Mouse (Mus musculus) left cerebral cortex, postnatal 36 days (tissue): ENCODE results near the gene Slc6a16. TPM values are rescaled to one million over a fixed set of nuclear protein-coding genes. Genes with fewer than 3 reads are reported as not detected.
"Not testable (repeated sequence)": the region's sequence is repeated elsewhere in the genome, so short reads cannot be mapped to it uniquely, and the experiment has no call there.

Source experiments
- DNase-seq, 2 experiments: peaks; one replicate each; pipeline ENCODE4 v3.0.0; 2021 to 2022; ENCODE audit warnings: low spot score in 2 of 2, mixed read lengths in 1 of 2
- intact Hi-C: fragments of 180-260 bp; cut with DNase I; formaldehyde crosslinking; loops from one replicate; pipeline ENCODE4 v1.15.1; 2025
- total RNA-seq, 2 experiments: library from RNA; stranded (reverse); gene quantifications; 2 replicates each; pipeline ENCODE4 v1.2.3; 2021

Slc6a16 gene
- total RNA-seq, 2 experiments from 2014 or later, result 1.2 to 1.6 TPM

DNA sequence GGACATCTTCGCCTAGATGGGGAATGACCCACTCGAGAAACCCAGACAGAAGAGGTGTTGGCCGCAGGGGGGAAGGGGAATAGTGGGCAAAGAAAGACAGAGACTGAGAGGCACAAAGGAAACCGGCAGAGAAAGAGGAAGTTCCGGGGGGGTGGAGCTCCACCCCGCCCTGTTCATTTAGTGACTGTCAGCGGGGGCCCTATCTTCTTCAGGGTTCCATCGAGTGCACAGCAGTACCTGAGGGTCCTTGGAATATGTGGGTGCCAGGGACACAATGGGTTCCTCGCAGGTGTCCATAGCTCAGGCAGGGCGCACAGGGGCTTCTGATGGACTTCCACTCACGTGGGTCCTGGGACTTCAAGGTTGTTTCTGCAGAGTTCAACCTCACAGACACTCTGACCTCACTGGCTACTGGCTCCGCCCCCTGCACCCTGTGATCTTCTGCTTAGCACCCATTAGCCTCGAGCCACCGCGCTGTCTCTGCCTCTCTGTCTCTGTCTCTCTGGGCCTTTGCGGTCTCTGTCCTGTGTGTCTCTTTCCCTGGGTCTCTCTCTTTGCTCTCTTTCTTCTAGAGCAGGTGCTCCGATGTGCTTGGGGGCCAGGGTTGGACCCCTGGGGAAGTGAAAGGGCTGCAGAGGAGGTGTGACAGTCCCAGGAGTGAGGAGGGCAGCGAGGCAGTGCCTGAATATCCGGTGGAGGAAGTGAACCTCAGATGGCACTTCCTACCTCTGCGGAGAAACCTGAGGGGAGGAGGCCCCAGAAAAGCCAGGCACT, 2.0 kb upstream of the Slc6a16 start, which contains the start of gene Cd37:
Gene Cd37, minus strand, starts transcription at position 393 of the 774 bp plus-strand sequence.
- intact Hi-C loops, result no loop called here
- no peak for DNase-seq

DNA sequence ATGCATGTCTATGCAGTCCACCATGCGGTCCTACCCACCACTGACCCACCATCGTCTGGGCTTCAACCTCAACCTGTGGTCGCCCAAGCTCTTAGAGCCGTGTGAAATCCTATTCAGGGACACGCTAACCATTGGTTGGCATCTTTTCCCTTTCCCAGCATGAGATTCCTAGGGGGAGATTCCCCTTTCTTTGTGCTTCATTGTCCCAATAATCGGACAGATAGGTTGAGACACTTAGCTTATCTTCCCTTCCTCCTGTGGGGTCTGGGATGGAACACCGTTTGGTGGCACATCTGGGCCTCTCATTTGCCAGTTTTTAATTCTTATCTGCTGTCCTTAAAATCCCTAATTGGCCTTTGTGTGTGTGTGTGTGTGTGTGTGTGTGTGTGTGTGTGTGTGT, 776 bp upstream of the Slc6a16 start:
- intact Hi-C loops, result no loop called here
- DNase-seq, result no peak

DNA sequence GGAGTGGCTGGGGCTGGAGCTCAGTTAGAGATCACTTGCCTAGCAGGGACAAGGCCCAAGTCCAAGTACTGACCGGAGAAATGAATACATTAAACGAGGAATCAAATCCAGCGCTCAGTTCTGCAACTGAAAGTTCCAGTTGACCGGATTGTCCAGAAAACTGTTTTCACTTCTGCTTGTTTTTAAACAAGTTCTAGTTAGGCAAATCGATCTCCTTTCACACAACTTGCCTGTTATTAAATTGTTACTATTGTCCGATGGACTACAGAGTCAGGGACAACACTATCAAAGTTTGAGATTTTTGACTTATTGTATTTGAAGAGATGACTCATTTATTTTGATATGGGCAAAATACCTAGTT, 484 bp downstream of the Slc6a16 start:
- intact Hi-C loops, result no loop called here
- DNase-seq, result no peak

DNA sequence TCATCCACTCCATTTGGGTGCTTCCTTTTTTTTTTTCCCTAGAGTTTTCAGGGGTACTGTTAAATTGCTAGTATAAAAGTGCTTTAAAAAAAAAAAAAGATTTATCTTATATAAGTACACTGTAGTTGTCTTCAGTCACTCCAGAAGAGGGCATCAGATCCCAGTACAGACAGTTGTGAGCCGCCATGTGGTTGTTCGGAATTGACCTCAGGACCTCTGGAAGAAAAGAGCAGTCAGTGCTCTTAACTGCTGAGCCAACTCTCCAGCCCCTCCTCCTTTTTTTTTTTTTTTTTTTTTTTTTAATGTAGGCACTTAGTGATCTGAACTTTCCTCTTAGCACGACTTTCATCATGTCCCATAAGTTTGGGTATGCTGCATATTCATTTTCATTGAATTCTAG, 6.8 kb downstream of the Slc6a16 start:
- no peak for DNase-seq
- intact Hi-C loops, result no loop called here

DNA sequence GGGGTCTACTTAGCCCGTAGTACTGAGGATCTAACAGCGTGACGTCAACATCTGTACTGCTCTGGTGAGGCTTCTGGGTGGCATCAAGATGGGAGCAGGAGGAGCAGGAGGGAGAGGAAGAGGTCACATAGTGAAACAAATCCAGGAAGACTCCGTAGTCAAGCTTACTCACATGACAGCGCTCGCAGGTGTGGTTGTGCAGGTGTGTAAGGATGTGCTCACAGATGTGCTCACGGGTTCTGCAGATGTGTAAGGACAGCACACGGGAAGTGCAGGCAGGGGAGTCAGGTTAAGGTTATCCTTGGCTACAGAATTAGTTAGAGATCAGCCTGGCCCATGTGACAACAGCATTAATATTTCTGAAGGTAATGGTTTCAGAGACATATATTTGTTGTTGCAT, 12.9 kb downstream of the Slc6a16 start:
- intact Hi-C loops, result loop anchor here (2.0 kb wide), 1 partner anchor 43 kb away; no protein-coding TSS in a partner anchor
- DNase-seq, result no peak

DNA sequence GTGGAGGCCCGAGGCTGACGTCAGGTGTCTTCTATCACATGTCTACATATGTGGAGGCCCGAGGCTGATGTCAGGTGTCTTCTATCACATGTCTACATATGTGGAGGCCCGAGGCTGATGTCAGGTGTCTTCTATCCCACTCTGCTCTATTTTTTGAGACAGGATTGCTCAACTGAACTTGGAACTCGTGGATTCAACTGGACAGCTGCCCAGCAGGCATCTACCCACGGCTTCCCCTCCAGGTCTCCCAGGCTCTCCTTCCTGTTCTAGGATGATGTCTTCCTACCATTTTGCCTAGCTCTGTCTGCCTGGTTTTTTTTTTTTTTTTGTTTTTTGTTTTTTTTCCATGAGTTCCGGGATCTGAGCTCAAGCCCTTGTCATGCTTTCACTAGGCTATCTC, 14.9 kb downstream of the Slc6a16 start:
- not testable (repeated sequence) for DNase-seq
- intact Hi-C loops, result loop anchor here (2.0 kb wide), 1 partner anchor 41 kb away; no protein-coding TSS in a partner anchor

DNA sequence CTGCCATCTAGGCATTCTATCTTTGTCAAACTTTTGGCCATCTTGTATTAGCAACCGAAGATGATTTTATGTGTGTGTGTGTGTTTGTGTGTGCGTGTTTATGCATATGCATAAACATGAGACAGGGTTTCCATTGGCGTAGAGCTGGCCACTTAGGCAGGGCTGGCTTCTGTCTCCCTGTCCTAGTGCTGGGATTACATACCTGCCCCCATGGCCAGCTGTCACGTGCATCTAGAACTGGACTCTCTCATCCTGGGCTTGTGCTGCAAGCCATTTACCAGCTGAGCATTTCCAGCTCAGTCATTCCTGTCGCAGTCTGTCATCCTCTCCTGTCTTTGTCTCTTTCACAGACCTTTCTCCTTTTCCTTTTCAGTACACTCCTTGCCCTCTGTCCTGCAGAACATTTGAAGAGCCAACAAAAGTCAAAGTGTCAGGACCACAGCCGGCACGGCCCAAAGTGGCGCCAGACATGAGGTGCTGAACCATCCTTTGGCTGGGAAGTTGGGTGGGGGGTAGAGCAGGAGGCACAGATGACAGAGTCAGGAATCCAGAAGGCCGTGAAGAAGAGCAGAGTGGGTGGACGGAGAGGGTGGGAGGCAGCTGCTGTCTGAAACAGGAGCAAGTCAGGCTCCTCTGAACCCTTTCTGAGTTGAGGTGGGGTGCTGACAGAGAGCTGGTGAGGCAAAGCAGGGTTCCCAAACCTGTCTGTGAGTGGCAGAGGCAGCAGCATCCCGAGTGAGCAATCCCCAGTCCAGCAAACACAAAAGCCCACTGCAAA, 16.4 kb downstream of the Slc6a16 start:
- DNase-seq, result peak; percentile 46 to 51
- intact Hi-C loops, result no loop called here

DNA sequence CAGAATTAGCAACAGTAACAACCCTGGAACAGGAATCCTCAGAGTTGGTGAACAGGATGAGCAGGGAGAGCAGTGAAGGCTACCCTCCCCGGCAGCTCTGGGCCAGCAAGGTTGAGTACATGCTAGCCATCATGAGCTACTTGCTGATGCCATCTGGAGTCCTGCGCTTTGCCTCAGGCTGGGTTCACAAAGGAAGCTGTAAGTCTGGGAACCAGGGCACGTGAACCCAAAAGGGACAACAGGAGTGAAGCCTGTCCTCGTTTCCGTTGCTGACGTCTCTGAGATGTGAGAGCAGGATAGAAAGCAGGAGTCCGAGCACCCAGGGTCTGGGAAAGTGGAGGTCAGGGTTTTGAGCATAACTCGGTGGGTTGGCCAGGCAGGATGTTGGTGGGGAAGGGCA, 18.4 kb downstream of the Slc6a16 start:
- no peak for DNase-seq
- intact Hi-C loops, result no loop called here

DNA sequence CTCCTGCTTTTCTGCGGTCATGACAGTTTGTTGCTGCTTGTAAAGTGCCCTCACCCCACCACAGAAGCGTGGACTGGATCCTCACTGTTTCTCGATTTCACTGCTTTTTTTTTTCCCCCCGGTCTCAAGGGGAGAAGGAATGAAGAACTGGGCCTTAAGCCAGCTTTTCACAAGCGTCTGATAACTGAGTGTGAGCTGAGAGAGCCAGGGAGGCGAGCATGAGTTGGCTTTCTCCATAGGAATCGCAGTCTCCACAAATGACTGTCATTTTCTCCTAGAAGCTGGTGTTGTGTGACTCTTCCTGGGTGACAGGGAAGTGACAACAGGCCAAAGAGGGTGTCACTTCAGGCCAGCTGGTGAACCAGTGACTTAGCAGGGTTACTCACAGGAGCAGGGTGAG, 21.4 kb downstream of the Slc6a16 start:
- no peak for DNase-seq
- intact Hi-C loops, result no loop called here

DNA sequence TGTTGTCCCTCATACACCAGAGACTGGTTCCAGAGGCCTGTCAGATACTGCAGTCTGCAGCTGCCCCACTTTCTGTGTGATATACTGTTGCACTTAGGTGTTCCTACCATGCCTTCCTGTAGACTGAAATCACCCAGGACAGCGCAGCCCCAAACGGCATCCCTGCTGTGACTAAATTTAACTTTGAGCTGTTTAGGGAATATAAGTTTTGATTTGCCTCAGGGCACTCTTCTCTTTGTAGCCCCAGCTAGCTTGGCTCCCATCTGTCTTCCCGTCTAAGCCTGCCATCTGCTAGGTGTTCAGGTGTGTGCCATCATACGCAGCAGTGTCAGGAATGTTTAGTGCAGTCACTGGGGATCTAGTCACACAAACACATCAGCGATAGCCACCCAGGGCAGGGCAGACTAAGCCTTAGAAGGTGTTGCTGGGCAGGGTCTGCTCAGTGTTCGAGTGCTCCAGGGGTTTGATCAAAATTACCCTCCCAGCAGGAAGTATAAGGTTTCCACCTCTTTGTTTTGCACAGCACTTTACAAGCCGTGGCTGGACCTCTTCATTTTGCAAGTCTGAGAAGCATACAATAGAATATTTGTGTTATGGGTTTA, 22.2 kb downstream of the Slc6a16 start:
- intact Hi-C loops, result no loop called here
- DNase-seq, result no peak

DNA sequence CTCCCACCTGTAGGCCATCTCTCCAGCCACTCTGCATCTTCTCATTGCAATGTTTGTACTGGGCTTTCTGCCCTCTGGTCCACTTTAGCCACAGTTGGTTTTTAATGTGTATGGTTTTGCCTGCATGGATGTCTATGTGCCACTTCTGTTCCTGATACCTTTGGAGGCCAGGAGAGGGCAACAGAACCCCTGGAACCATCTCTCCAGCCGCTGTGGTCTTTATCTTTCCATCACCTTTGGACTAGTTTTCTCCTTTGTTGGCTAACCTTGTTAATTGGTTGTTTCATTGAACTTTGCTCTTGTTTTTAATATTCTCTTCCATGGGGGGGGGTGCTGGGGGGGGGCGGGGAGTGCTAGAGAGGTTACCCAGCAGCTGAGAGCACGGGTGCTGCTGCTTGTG, 23.5 kb downstream of the Slc6a16 start:
- no peak for DNase-seq
- intact Hi-C loops, result no loop called here

DNA sequence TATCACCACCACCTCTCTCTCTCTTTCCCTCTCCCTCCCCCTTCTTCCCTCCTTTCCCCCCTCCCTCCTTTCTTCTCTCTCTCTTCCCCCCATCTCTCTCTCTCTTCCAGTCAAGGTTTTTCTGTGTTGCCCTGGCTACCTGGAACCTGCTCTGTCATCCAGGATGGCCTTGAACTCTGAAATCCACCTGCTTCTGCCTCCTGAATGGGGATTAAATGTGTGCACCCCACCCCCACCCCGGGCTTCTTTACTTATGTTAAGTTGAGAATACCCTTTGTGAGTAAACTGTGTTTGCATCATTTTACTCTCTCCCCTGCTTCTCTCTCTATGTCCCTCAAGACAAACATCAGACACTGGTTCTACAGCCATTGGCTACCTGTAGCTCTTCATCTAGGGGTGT, 24.6 kb downstream of the Slc6a16 start:
- intact Hi-C loops, result no loop called here
- DNase-seq, result no peak

DNA sequence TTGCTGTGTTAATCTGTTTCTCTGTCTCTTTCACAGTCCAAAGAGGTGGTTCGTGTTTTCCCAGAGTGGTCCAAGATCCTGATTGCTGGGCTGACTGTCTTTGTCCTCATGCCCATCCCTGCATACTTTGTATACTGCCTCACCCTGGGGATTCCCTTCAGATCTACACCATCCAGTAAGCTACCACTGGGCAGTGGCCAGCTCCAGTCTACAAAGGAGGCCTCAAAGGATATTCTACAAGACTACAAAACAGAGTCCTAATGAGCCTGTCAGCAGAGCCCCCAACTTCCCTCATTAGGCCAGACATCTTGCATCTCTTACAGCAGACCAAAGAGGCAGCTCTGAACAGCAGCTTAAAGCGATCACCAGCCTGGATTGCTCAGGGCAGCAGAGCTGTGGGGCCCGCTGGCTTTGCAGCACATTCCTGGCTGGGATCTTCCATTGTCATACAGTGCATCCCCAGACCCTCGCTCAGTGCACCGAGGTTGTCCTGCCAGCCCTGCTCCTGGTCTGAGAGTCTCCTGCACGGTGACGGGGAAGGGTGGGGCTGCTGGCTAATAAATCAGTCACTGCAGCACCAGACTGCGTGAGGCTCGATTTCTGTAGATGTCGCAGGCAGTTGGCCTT, 32.0 kb downstream of the Slc6a16 start:
- intact Hi-C loops, result no loop called here
- DNase-seq, result no peak

DNA sequence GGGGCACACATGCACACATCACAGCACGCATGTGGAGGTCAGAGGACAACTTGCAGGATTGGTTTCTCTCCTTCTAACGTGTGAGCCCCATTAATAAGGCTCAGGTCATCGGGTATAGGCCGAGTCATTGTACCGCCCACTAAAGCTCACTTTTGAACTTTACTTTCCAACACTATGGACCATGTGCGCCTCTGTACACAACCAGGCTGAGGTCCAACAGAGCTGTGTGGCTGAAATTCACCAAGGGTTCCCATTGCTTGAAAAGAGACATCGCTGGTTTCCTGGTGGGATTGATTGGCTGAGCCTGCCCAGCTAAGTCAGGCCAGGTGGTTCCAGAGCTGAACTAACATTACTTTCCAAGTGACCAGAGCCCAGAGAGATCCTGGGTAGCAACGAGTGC, 32.8 kb downstream of the Slc6a16 start:
- intact Hi-C loops, result no loop called here
- no peak for DNase-seq

DNA sequence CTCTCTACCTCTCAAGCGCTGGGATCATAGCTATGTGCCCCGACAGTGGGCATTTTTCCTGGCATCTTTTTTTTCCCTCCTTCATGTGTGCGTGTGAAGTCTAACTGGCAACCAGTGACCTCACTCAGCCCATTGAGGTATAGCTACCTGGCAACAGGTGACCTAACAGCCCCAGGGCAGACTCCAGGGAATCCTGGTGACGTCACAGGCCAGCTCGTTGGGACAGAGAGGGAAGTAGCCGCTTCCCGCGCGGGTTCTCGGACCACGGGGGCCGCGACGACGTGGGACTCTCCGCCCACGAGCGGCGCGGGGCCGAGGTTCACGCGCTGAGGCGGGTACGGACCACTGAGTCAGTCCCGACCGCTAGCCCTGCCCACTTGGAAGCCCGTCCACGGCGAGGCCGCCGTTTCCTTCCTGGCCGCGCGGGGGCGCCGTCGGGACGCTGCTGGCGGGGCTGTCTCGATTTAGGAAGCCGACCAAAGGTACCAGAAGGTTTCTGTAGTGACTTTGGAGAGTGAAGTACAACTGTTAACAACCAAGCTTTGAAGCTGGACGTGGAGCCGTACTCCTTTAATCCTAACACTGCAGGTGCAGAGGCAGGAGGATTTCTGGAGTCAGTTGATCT, 36.4 kb downstream of the Slc6a16 start, which contains the start of gene Slc6a21:
Gene Slc6a21, plus strand, starts transcription at position 378 of the 625 bp plus-strand sequence.
- intact Hi-C loops, result no loop called here
- peak; percentile 75 to 78 for DNase-seq

DNA sequence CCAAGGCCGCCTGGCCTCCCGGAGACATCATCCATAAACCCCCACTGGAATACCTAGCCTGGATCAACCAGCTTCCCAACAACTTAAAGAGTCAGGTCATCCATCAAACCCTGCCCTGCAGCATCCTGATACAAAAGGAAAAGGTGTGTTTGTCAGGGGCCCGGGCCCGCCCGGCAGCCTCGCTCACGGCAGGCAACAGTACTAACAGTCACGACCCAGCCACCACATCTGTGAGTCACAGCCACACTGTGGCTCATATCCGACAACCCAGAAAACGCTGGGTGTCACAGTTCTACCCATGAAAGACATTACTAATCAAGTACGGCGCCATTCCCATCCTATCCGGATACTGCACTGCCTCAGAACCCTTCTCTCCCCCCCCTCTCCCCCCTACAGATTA, 45.6 kb downstream of the Slc6a16 start:
- intact Hi-C loops, result no loop called here
- no peak for DNase-seq

DNA sequence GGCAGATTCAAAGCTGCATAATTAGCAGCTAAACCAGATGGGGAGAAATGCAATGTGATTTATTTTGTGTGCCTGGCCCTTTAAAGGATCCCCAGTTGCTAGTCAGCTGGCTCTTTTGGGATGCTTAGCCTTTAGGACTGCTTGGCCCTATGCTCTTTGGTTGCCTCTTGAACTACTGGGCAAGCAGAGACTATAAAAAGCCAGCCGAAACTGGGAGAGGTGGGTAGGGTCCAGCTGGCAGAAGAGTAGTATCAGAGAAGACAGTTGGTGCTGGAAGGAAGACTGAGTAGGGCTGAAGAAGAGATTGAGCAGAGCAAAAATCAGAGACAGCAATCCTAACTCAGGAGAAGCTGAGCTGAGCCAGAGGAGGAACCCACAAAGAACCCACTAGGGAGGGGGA, 55.7 kb downstream of the Slc6a16 start:
- DNase-seq, result no peak
- intact Hi-C loops, result loop anchor here (2.0 kb wide), 1 partner anchor 42 kb away; no protein-coding TSS in a partner anchor

DNA sequence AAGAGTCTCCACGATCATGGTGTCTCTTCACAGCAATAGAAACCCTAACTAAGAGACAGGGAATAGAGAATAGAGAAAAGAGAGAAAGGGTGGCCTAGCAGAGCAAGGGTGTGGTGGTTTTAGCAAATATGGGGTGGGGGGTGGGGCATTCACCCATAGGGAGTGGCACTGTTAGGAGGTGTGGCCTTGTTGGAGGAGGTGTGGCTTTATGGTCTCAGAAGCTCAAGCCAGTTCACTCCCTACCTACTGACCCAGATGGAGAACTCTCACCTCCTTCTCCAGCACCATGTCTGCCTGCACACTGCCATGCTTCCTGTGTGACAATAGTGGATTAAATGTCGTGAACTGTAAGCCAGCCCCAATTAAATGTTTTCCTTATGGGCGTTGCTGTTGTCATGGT, 56.7 kb downstream of the Slc6a16 start:
- no peak for DNase-seq
- intact Hi-C loops, result loop anchor here (2.0 kb wide), 1 partner anchor 43 kb away; no protein-coding TSS in a partner anchor

DNA sequence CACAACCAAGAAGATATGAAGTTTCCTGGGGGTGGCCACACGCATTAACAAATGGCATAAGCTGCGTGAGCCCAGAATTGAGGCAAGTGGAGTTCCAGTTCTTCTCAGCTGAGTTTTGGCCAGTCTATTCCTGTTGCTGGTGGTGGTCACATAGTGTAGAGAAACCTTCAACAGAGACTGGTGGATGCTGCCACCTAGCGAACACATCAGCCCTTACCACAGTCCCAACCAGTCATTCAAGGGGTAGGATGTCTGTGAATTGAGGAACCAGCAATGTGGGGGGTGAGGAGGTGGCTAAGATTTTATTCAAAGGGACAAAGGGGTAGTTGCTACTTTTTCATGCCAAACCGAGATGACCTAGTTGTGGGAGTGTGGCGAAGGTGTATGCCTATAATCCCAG, 58.9 kb downstream of the Slc6a16 start:
- intact Hi-C loops, result loop anchor here (2.0 to 10.0 kb wide), 2 partner anchors 95 to 137 kb away; partner anchors contain the start of genes Slc17a7 and Snrnp70
- DNase-seq, result peak; percentile 73 to 76
